In genomic region chr4:69993226-69993625, GRCm38 (mm10) we compare ENCODE assay signal across 25 mouse cellular contexts.
A peak's percentile ranks its signal among the peaks of the same experiment; 100 is the strongest.
DNase-seq lines count a peak whose midpoint lies in the region; ATAC-seq lines count a peak whose summit lies in the region.
"Had no signal": no experiment of that assay in that cellular context is flagged by ENCODE, and none has a peak within 500 bp of the region (broad histone marks: within the 10 kb centered on the region; RNA-seq: fewer than 3 reads in every experiment).

No protein-coding gene starts in this region.

- no peaks in the 10 kb centered on the region for H3K36me3 ChIP-seq in hindbrain, embryonic 16.5 days (ENCODE audit: control insufficient read depth, insufficient read depth, low read length)
- no peaks in the 10 kb centered on the region for H3K36me3 ChIP-seq in hindbrain, embryonic 10.5 days
- H3K36me3 ChIP-seq in midbrain, embryonic 12.5 days = no peaks in the 10 kb centered on the region
- no peaks in the 10 kb centered on the region for H3K36me3 ChIP-seq in midbrain, embryonic 13.5 days
- no peaks in the 10 kb centered on the region for H3K36me3 ChIP-seq in neural tube, embryonic 14.5 days (ENCODE audit: control insufficient read depth, insufficient read depth, low read length)
- H3K36me3 ChIP-seq: embryonic facial prominence, embryonic 10.5 days; embryonic facial prominence, embryonic 12.5 days; G1E had no signal

- no peaks in the 10 kb centered on the region for H3K27me3 ChIP-seq in hindbrain, embryonic 16.5 days (replicated peaks; ENCODE audit: control insufficient read depth, insufficient read depth, low read length)
- H3K27me3 ChIP-seq in hindbrain, embryonic 10.5 days (ENCODE audit: insufficient read depth, poor library complexity, severe bottlenecking) = no peaks in the 10 kb centered on the region
- no peaks in the 10 kb centered on the region for H3K27me3 ChIP-seq in midbrain, embryonic 12.5 days
- no peaks in the 10 kb centered on the region for H3K27me3 ChIP-seq in midbrain, embryonic 13.5 days
- no peaks in the 10 kb centered on the region for H3K27me3 ChIP-seq in neural tube, embryonic 14.5 days (ENCODE audit: control insufficient read depth, insufficient read depth, low read length)
- H3K27me3 ChIP-seq: CH12.LX; embryonic facial prominence, embryonic 12.5 days; forebrain, embryonic 13.5 days; Patski had no signal

- intact Hi-C loops in heart, postnatal 36 days (cut with DNase I) = no loop called here

- no peak overlapping the region for H3K4me2 ChIP-seq in hindbrain, embryonic 16.5 days (ENCODE audit: low read length)
- H3K4me2 ChIP-seq in midbrain, embryonic 12.5 days (replicated peaks) = no peak overlapping the region
- H3K4me2 ChIP-seq in midbrain, embryonic 13.5 days (replicated peaks) = no peak overlapping the region
- no peak overlapping the region for H3K4me2 ChIP-seq in neural tube, embryonic 14.5 days (ENCODE audit: low read depth, low read length)
- H3K4me2 ChIP-seq: embryonic facial prominence, embryonic 12.5 days; forebrain, embryonic 13.5 days had no signal

- H3K4me1 ChIP-seq in hindbrain, embryonic 16.5 days (ENCODE audit: control insufficient read depth, insufficient read depth, low read depth, low read length) = no peaks in the 10 kb centered on the region
- H3K4me1 ChIP-seq in hindbrain, embryonic 10.5 days (replicated peaks) = no peaks in the 10 kb centered on the region
- no peaks in the 10 kb centered on the region for H3K4me1 ChIP-seq in midbrain, embryonic 12.5 days
- no peaks in the 10 kb centered on the region for H3K4me1 ChIP-seq in midbrain, embryonic 13.5 days (replicated peaks)
- no peaks in the 10 kb centered on the region for H3K4me1 ChIP-seq in neural tube, embryonic 14.5 days (ENCODE audit: control insufficient read depth, insufficient read depth, low read length)
- H3K4me1 ChIP-seq: embryonic facial prominence, embryonic 10.5 days; embryonic facial prominence, embryonic 12.5 days; forebrain, embryonic 13.5 days had no signal

- H3K4me3 ChIP-seq in hindbrain, embryonic 16.5 days (ENCODE audit: low read length) = no peak overlapping the region
- no peak overlapping the region for H3K4me3 ChIP-seq in hindbrain, embryonic 10.5 days
- no peak overlapping the region for H3K4me3 ChIP-seq in midbrain, embryonic 12.5 days
- no peak overlapping the region for H3K4me3 ChIP-seq in midbrain, embryonic 13.5 days (replicated peaks)
- no peak overlapping the region for H3K4me3 ChIP-seq in neural tube, embryonic 14.5 days (ENCODE audit: low read depth, low read length)
- H3K4me3 ChIP-seq: embryonic facial prominence, embryonic 10.5 days; embryonic facial prominence, embryonic 12.5 days; forebrain, embryonic 13.5 days had no signal

- WGBS in hindbrain, embryonic 16.5 days = 84% methylated on average over 3 of the region's 3 CpGs
- WGBS in hindbrain, embryonic 10.5 days = 93% methylated on average over 3 of the region's 3 CpGs
- 91% methylated on average over 3 of the region's 3 CpGs for WGBS in midbrain, embryonic 12.5 days
- 89% methylated on average over 3 of the region's 3 CpGs for WGBS in midbrain, embryonic 13.5 days
- 71% methylated on average over 3 of the region's 3 CpGs for WGBS in neural tube, embryonic 14.5 days

- no peaks in the 10 kb centered on the region for H3K9me3 ChIP-seq in hindbrain, embryonic 16.5 days (ENCODE audit: control insufficient read depth, low read length)
- no peaks in the 10 kb centered on the region for H3K9me3 ChIP-seq in hindbrain, embryonic 10.5 days
- no peaks in the 10 kb centered on the region for H3K9me3 ChIP-seq in midbrain, embryonic 12.5 days
- no peaks in the 10 kb centered on the region for H3K9me3 ChIP-seq in midbrain, embryonic 13.5 days
- no peaks in the 10 kb centered on the region for H3K9me3 ChIP-seq in neural tube, embryonic 14.5 days (ENCODE audit: control insufficient read depth, low read length)
- H3K9me3 ChIP-seq: embryonic facial prominence, embryonic 10.5 days; embryonic facial prominence, embryonic 12.5 days; forebrain, embryonic 13.5 days had no signal

- no peak overlapping the region for H3K27ac ChIP-seq in hindbrain, embryonic 16.5 days (ENCODE audit: low read depth, low read length)
- no peak overlapping the region for H3K27ac ChIP-seq in hindbrain, embryonic 10.5 days
- H3K27ac ChIP-seq in midbrain, embryonic 12.5 days (replicated peaks) = no peak overlapping the region
- no peak overlapping the region for H3K27ac ChIP-seq in midbrain, embryonic 13.5 days
- H3K27ac ChIP-seq in neural tube, embryonic 14.5 days (ENCODE audit: low read depth, low read length) = no peak overlapping the region
- H3K27ac ChIP-seq: embryonic facial prominence, embryonic 10.5 days; embryonic facial prominence, embryonic 12.5 days; forebrain, embryonic 13.5 days had no signal

- no peak overlapping the region for H3K9ac ChIP-seq in hindbrain, embryonic 16.5 days (ENCODE audit: low read depth, low read length)
- H3K9ac ChIP-seq in midbrain, embryonic 12.5 days (replicated peaks) = no peak overlapping the region
- H3K9ac ChIP-seq in midbrain, embryonic 13.5 days (replicated peaks) = no peak overlapping the region
- H3K9ac ChIP-seq in neural tube, embryonic 14.5 days (replicated peaks; ENCODE audit: low read depth, low read length) = no peak overlapping the region
- H3K9ac ChIP-seq: embryonic facial prominence, embryonic 12.5 days; forebrain, embryonic 13.5 days had no signal

- DNase-seq in heart, adult 11 months = peak; percentile 64
- no peak for DNase-seq in heart, postnatal 36 days
- no peak for DNase-seq in hindbrain, embryonic 10.5 days (ENCODE audit: low spot score)
- DNase-seq in neural tube, embryonic 10.5 days (ENCODE audit: extremely low spot score, low spot score) = no peak
- DNase-seq: adrenal gland, adult 8-10 months; adrenal gland, postnatal 14 days; adrenal gland, postnatal 36 days; B cell, adult 2 months; cerebellum, adult 11-12 months; cerebellum, adult 2 months; cerebellum, adult 9-10 months; cerebellum, postnatal 10 days; cerebellum, postnatal 25 days had no signal

- ATAC-seq in hindbrain, embryonic 16.5 days = peak; percentile 52; the same call in 1 of the 2 replicates
- 0 out of 2 replicates have a peak, but pooled peaks have one; percentile 23 for ATAC-seq in midbrain, embryonic 12.5 days (ENCODE audit: low FRiP score, low read depth)
- ATAC-seq in midbrain, embryonic 13.5 days = no peak
- peak; percentile 31; the same call in 1 of the 2 replicates for ATAC-seq in neural tube, embryonic 14.5 days (ENCODE audit: low read depth)
- ATAC-seq: activated CD4-positive, CD25-positive, alpha-beta regulatory T cell, adult 4 months; CD4-positive, CD25-positive, alpha-beta regulatory T cell, adult 4 months; forebrain, embryonic 13.5 days; Patski had no signal
